Mouse (Mus musculus) kidney, adult 2 months (tissue): ENCODE data around the gene Hcrt.

Experiments used
- CTCF ChIP-seq: fragments of 200-500 bp; conservative IDR thresholded peaks from 2 replicates; pipeline ENCODE4 v1.5.1; 2011; ENCODE audit warnings: low read depth, mild to moderate bottlenecking, control low read depth, low read length, moderate library complexity, mixed read lengths; ENCODE audit not compliant: insufficient read depth, insufficient read length
- POLR2A ChIP-seq: fragments of 200-500 bp; IDR thresholded peaks from one replicate; pipeline ENCODE4 v1.6.1; 2011; ENCODE audit warnings: low read depth, low read length, control low read depth

DNA sequence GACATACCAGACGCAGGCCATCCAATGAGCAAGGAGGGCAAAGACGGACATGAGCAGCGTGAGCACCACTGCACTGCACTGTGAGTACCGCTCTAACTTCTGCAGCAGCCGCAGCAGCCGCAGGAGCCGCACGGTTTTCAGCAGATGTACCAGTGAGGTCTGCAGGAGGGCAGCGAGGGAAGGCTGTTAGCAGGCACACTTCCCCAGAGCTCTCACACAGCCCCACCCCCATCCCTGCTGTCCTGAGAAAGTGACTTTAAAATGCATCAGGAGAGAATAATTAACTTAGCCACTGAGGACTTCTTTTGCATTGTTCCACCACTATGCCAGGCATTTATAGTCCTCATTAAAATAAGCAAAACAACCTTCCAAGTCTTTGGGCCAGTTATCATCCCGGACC, 10.4 kb downstream of the Hcrt start:
- TF ChIP-seq CTCF: no peak
- TF ChIP-seq POLR2A: no peak
